Mouse (Mus musculus) heart, adult 2 months (tissue): ENCODE data around the gene Etfdh. TPM values are rescaled to one million over a fixed set of nuclear protein-coding genes. Genes with fewer than 3 reads are reported as not detected.

Source experiments
- DNase-seq, 2 experiments: peaks; one replicate each; pipeline ENCODE4 v3.0.0; 2021
- H3K27ac ChIP-seq: fragments of 200-600 bp; 2 replicates; pipeline ENCODE4 v1.8.1; 2022
- H3K27me3 ChIP-seq: fragments of 200-500 bp; 2 replicates; pipeline ENCODE4 v1.6.1; 2012; ENCODE audit warnings: mild to moderate bottlenecking, low read length, inconsistent platforms, mixed read lengths; ENCODE audit not compliant: control insufficient read depth, insufficient read depth
- H3K36me3 ChIP-seq: fragments of 200-500 bp; 2 replicates; pipeline ENCODE4 v1.6.1; 2012; ENCODE audit warnings: low read length, inconsistent platforms; ENCODE audit not compliant: control insufficient read depth, insufficient read depth
- H3K4me1 ChIP-seq: fragments of 200-500 bp; 2 replicates; pipeline ENCODE4 v1.6.1; 2011; ENCODE audit warnings: low read length; ENCODE audit not compliant: control insufficient read depth, insufficient read depth
- H3K4me3 ChIP-seq: fragments of 200-600 bp; 2 replicates; pipeline ENCODE4 v1.8.1; 2022
- H3K79me2 ChIP-seq: fragments of 200-500 bp; replicated peaks from 2 replicates; pipeline ENCODE4 v1.6.1; 2012; ENCODE audit warnings: mild to moderate bottlenecking, inconsistent platforms, low read length, moderate library complexity, mixed read lengths; ENCODE audit not compliant: control insufficient read depth, insufficient read depth
- H3K9ac ChIP-seq: fragments of 200-500 bp; 2 replicates; pipeline ENCODE4 v1.6.1; 2012; ENCODE audit warnings: low read depth, mild to moderate bottlenecking, control low read depth, inconsistent platforms, low read length, mixed read lengths
- CTCF ChIP-seq: fragments of 200-600 bp; IDR thresholded peaks from 2 replicates; pipeline ENCODE4 v1.8.1; 2022; ENCODE audit warnings: antibody characterized with exemption, mild to moderate bottlenecking, moderate library complexity
- EP300 ChIP-seq: fragments of 200-500 bp; IDR thresholded peaks from 2 replicates; pipeline ENCODE4 v1.6.1; 2011; ENCODE audit warnings: low read depth, low read length, control low read depth; ENCODE audit not compliant: insufficient read depth
- POLR2A ChIP-seq: fragments of 200-500 bp; IDR thresholded peaks from 2 replicates; pipeline ENCODE4 v1.6.1; 2011; ENCODE audit warnings: mild to moderate bottlenecking, low read depth, low read length, control low read depth; ENCODE audit not compliant: insufficient read depth
- WGBS: fragments of 180-500 bp; shearing (Covaris S2); methylation state at CpG from one replicate; pipeline ENCODE4 v1.1.7; 2018; 5-methylcytosine and 5-hydroxymethylcytosine counted together
- intact Hi-C: fragments of 180-260 bp; cut with DNase I; formaldehyde crosslinking; loops from one replicate; pipeline ENCODE4 v1.15.1; 2025
- polyA plus RNA-seq: library from polyadenylated mRNA; depleted of rRNA; stranded (reverse); fragments of >200 nt; gene quantifications from 2 replicates; pipeline ENCODE4 v1.2.3, GENCODE M21; 2012
- total RNA-seq, 2 experiments: library from RNA; stranded (reverse); gene quantifications; 2 replicates each; pipeline ENCODE4 v1.2.3; 2021

Etfdh gene
- total and polyA plus RNA-seq, 3 experiments, result 525 to 610 (median 567) TPM

DNA sequence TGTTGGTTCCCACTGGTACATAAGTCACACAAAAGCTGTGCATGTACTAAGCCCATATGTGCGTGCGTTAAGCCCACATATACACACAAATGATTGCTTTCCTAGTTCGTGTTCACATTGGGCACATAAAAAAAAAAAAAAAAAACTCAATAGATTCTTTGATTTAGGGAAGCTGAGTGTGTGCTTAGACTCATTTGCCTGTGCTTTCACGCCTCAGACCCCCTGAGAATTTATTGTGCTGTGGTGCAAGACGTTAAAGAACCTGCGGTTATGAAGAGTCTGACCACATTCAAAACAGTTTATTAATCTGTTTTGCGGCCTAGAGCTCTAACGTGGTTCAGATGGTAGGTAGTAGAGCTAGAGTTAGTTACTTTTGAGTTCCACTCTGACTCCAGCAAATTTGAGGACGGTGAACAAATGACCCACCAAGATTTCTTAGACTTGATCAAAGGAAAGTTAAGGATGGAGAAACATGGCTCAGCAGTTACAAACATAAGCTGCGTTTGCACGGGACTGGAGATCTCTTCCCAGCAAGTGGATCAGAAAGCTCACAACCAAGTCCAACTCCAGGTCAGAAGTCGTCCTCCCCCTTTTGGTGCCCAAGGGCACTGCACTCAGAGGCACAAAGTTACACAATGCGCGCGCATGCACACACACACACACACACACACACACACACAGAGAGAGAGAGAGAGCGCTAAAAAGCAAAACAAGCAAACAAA, 60.5 kb downstream of the Etfdh start:
- H3K9ac ChIP-seq, result no peak overlapping the region
- WGBS, result 89% methylated on average over 16 of the region's 16 CpGs

DNA sequence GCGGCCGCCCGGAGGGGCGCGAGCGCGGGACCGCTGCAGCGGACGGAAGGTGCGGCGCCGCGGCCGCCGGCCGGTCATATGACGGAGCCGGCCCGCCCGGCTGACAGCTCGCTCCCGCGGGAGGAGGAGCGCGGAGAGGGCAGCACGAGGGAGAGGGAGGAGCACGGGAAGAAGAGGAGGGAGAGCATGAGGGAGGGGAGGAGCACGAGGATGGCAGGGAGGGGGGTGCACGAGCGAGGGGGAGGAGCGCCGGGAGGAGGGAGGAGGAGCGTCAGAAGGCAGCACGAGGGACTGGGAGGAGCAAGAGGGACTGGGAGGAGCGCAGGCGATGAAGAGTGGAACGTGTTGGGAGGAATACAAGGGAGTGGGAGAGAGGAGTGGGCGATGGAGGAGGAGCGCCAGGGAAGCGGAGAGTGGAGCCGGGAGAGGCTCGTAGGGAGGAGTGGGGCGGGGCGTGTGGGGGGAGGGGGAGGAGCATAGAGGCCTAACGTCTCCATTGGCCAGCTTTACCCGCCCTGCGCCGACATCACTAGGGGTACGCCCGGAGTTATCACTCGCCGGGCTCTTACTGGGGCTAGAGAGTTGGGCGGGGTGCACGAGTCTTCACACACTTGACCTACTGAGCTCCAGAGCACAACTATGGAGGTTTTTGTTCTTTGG, 61.5 kb downstream of the Etfdh start, which contains the start of gene Fnip2:
Fnip2 (minus strand) TSS at position 94 of the 660 bp plus-strand sequence.
- 2% methylated on average over 54 of the region's 55 CpGs for WGBS
- H3K4me3 ChIP-seq, result peak within 1 kb of the TSS; percentile 92
- peak within 1 kb of the TSS; percentile 90 for H3K27ac ChIP-seq
- intact Hi-C loops, result loop anchor here (2.0 to 5.0 kb wide), 5 partner anchors 23 to 366 kb away; partner anchors contain the start of gene Ppid
- peaks cover 2% of the 10 kb centered on the region; the same call in 1 of the 2 replicates for H3K79me2 ChIP-seq
- no peaks in the 10 kb centered on the region for H3K27me3 ChIP-seq
- H3K9ac ChIP-seq, result peak within 1 kb of the TSS; percentile 80
- no peak for TF ChIP-seq CTCF
- peak; percentile 61 for TF ChIP-seq POLR2A
- TF ChIP-seq EP300, result peak; percentile 84
- H3K36me3 ChIP-seq, result no peaks in the 10 kb centered on the region
- DNase-seq, result peak; percentile 92 to 94
- peaks cover 3% of the 10 kb centered on the region for H3K4me1 ChIP-seq

More for the DNA sequence above, 60.5 kb downstream of the Etfdh start:
- Histone ChIP-seq H3K4me3 (no peak overlapping the region), H3K27me3 (no peaks in the 10 kb centered on the region), H3K4me1 (peaks cover 3% of the 10 kb centered on the region), H3K36me3 (no peaks in the 10 kb centered on the region), H3K27ac (peak overlapping the region; percentile 90), H3K79me2 (peaks cover 2% of the 10 kb centered on the region; the same call in 1 of the 2 replicates)
- intact Hi-C loops, result loop anchor here (2.0 to 5.0 kb wide), 4 partner anchors 22 to 366 kb away; partner anchors contain the start of gene Ppid
- DNase-seq, result no peak
- TF ChIP-seq CTCF (no peak), POLR2A (no peak), EP300 (no peak)

DNA sequence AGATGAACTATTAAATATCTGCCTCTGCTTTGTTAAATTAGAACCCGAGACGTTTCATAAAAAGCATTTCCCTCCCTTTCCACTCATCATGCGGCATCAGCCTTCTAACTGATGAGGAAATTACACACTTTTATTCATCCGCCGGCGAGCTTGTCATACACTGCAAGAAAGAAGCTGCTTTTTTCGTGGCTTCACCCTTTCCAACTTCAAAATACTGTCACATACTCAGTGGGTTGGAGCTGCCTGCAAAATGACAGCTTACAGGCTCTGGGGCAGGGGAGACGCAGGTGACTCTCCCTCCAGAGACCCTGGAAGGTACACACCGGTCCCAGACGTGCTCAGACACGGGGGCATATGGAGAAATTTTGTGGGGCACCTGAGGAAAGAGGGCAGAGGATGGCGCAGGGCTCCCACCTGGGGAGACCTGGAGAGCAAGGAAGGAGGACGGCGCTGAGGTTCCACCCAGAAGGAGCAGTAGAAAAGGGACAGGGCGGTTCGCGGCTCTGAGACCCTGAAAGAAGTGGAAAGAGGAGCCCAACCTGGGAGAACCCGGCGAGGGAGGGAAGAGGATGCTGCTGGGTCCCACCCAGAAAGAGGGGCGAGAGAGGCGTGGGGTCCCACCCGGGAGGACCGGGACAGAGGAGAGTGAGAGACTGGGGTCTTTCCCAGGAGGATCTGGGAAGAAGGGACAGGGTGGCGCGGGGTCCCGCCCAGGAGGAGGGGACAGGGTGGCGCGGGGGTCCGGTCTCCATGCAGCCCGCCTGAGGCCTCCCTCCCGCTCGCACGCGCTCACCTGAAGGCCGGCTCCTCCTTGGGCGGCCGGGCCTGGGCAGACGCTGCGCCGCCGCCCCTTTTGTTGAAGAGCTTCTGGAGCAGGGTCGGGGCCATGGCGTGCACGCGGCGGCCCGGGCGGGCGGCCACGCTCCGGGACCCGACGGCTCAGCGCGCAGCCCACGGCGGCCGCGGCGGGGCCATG, 62.3 kb downstream of the Etfdh start:
- TF ChIP-seq POLR2A, result no peak
- no peak for TF ChIP-seq CTCF
- no peak for TF ChIP-seq EP300
- intact Hi-C loops, result loop anchor here (2.0 to 5.0 kb wide), 4 partner anchors 35 to 365 kb away; no protein-coding TSS in a partner anchor
- peak overlapping the region; percentile 92 for H3K4me3 ChIP-seq
- peak overlapping the region; percentile 85 for H3K27ac ChIP-seq
- peaks cover 2% of the 10 kb centered on the region; the same call in 1 of the 2 replicates for H3K79me2 ChIP-seq
- 2% methylated on average over 60 of the region's 60 CpGs for WGBS
- H3K4me1 ChIP-seq, result peaks cover 4% of the 10 kb centered on the region
- H3K9ac ChIP-seq, result peak overlapping the region; percentile 80
- H3K27me3 ChIP-seq, result no peaks in the 10 kb centered on the region
- H3K36me3 ChIP-seq, result no peaks in the 10 kb centered on the region
- no peak for DNase-seq

DNA sequence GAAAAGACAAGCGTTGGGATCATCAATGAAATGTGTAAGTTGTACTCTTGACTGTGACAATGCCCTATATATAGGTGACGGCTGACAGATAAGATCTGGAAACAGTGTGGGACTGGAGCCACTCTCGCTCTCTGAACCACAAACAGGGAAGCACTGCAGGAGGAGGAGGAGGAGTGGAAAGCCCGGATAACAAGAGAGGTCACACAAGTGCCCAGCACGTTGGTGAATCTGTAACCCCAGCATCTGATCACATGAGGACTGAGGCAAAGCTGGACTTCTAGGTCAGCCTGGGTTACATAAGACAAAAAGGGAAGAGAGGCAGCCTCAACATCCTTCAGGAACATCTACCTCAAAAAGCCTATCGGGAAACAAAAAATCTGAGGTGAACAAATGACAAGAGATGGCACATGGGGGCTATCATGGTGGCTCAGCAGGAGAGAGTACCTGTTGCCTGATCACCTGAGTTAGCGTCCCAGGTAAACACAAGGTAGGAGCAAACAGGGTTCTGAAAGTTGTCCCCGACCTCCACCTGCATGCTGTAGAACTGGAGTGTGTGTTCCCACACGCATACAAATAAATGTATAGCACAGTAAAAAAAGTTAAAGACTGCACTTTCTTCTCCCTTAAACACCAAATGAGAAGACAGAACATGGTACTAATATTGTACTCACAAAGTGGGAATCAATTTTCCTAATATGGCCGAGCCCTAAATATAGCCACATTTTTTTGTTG, 64.3 kb downstream of the Etfdh start:
- no peak overlapping the region for H3K9ac ChIP-seq
- DNase-seq, result no peak
- intact Hi-C loops, result loop anchor here (5.0 kb wide), 3 partner anchors 33 to 363 kb away; no protein-coding TSS in a partner anchor
- TF ChIP-seq EP300 (no peak), POLR2A (no peak), CTCF (no peak)
- H3K36me3 ChIP-seq, result no peaks in the 10 kb centered on the region
- 70% methylated on average over 10 of the region's 10 CpGs for WGBS
- H3K79me2 ChIP-seq, result peaks cover 2% of the 10 kb centered on the region
- H3K27me3 ChIP-seq, result no peaks in the 10 kb centered on the region
- peaks cover 5% of the 10 kb centered on the region for H3K4me1 ChIP-seq
- H3K4me3 ChIP-seq, result no peak overlapping the region
- no peak overlapping the region for H3K27ac ChIP-seq

DNA sequence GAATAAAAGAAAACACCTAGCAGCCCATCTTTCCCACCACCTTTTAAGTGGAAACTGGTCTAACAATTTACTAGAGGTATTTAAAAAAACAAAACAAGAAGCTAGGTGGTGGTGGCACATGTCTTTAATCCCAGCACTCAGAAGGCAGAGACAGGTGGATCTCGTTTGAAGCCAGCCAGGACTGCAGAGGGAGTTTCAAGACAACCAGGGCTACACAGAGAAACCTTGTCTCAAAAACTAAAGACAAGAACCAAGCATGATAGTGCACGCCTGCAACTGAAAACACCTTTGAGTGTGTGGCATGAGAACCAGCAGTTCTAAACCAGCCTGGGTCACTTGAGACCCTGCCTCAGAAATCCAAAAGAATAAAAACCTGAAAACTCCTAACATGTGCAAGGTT, 65.8 kb downstream of the Etfdh start:
- 89% methylated on average over 2 of the region's 2 CpGs for WGBS

More for the DNA sequence above, 65.8 kb downstream of the Etfdh start:
- H3K36me3 ChIP-seq, result peaks cover 2% of the 10 kb centered on the region; the same call in 1 of the 2 replicates
- no peak overlapping the region for H3K27ac ChIP-seq
- peaks cover 13% of the 10 kb centered on the region for H3K4me1 ChIP-seq
- no peak overlapping the region for H3K9ac ChIP-seq
- intact Hi-C loops, result no loop called here
- H3K79me2 ChIP-seq, result peaks cover 2% of the 10 kb centered on the region
- H3K4me3 ChIP-seq, result no peak overlapping the region
- DNase-seq, result no peak
- TF ChIP-seq CTCF (no peak), EP300 (no peak), POLR2A (no peak)
- H3K27me3 ChIP-seq, result no peaks in the 10 kb centered on the region
